Mouse (Mus musculus) adrenal gland, postnatal 14 days (tissue): ENCODE results near the gene Morc3. TPM values are rescaled to one million over a fixed set of nuclear protein-coding genes. Genes with fewer than 3 reads are reported as not detected.

Experiments
- DNase-seq: peaks from one replicate; pipeline ENCODE4 v3.0.0; 2021; ENCODE audit warnings: mixed read lengths
- long read RNA-seq, 2 experiments: library from polyadenylated mRNA; stranded (forward); transcript quantifications; one replicate each; pipeline ENCODE4 v2.0.0; 2021
- total RNA-seq: library from RNA; stranded (reverse); gene quantifications from 2 replicates; pipeline ENCODE4 v1.2.3, GENCODE M21; 2021

Morc3 gene
- total RNA-seq: 33.6 and 43.6 TPM in 2 replicates
- long read RNA-seq, experiment 1, full-length matches to known transcripts: 9 of 11 reads
- long read RNA-seq, experiment 1, partial matches to known transcripts: 2 of 11 reads
- long read RNA-seq, experiment 1, other reads (novel, unspliced or antisense): 0 of 11 reads
- long read RNA-seq, experiment 2, full-length matches to known transcripts: 8 of 10 reads
- long read RNA-seq, experiment 2, partial matches to known transcripts: 1 of 10 reads
- long read RNA-seq, experiment 2, other reads (novel, unspliced or antisense): 1 of 10 reads

DNA sequence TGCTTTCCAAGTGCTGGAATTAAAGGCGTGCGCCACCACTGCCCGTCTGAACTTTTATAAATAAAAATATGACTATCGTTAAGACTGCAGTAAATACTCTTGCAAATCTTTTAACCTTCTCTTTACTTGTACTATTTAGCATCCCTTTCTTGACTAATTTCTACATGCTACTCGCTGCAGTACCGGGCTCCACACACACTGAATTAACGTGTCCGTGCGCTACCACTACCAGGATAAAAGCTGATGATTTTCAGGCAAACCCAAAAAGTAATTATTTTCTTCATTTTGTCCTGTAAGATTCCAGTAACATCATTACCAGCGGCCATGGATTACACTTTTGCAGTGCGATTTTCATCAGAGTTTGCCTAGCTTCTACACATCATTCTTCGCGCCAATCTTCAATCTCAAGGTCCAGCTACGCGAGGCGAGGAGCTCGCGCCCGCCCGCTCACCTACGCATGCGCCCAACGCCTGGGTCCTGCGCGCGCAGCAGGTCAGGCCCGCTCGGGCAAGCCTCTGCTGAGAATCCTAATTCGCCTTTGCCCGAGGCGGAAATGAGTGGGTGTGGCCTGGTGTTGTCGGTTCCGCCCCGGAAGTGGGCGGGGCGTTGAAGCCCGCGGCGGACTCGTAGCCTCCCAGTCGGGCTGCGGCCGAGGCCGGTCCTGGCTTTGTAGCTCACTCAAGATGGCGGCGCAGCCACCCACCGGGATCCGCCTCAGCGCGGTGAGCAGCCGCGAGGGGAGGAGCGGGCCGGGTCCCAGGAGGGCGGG, at the start of gene Morc3:
Gene Morc3 (plus strand): TSS at position 495 of the 769 bp plus-strand sequence.
- peak; percentile 100 for DNase-seq

DNA sequence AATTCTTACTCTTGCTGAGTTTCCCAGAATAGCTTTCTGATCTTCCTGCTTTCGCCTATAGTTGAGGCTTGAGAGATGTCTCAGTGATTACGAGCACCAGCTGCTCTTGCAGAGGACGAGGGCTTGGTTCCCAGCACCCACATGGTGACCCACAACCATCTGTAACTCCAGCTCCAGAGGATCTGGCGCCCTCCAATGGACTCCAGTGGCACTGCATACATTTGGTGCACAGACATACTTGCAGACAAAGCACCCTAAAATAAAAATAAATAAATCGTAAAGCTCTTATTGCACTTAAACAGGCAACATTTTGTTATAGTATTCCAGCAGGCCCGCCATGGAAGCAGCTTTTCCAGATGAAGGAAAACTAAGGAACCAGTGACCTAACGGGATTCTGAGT, 47.7 kb upstream of the Morc3 start:
- DNase-seq: no peak

DNA sequence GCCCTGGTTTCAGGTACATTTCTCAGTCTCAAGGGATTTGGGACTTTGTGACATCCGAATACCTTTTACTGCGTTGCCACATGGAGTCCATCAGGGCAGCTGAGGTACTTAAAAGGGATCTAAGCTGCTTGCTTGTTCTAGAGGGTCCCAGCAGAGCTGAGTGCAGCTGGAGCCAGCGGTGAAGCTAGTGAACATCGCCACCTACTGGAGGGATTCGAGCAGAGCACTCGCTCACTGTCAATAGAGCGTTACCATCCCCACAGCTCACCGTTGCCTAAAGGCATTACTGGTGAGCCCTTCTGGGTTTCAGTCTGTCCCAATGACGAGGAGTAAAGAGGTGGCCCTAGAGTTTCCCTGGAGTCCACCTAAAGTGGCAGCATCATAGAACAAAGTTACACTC, 46.1 kb upstream of the Morc3 start:
- DNase-seq: peak; percentile 76

DNA sequence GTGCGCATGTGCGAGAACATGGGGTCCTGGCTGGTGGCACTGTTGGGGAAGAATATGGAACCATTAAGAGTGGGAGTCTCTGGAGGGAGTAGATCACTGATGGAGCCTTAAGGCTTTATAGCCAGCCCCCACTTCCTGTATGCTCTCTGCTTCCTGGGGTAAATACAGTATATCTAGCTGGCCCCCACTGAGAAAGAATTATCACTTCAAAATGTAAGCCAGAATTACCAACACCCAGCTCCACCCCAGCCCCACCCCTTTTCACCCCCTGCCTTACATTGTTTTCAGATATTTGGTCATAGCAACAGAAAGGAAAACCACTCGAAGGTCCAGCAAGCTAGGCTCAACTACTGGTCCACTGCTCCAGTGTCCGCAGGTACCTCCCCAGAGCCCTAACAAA, 43.5 kb upstream of the Morc3 start:
- DNase-seq: no peak

DNA sequence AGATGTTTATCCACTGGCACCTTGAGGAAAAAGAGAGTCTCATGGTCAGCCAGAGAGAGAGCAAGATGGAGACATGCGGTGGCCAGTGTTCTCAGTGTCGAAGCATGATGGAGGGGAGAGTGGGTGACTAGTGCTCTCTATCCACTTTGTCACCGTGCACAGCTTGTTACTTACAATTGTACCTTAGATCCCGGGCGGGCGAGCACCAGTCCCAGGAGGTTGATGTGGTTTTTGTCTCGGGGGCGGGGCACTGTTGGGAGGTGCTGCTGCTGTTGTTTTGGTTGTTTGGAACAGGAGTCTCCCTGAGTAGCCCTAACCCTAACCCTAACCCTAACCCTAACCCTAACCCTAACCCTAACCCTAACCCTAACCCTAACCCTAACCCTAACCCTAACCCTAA, 43.0 kb upstream of the Morc3 start:
- no peak for DNase-seq

DNA sequence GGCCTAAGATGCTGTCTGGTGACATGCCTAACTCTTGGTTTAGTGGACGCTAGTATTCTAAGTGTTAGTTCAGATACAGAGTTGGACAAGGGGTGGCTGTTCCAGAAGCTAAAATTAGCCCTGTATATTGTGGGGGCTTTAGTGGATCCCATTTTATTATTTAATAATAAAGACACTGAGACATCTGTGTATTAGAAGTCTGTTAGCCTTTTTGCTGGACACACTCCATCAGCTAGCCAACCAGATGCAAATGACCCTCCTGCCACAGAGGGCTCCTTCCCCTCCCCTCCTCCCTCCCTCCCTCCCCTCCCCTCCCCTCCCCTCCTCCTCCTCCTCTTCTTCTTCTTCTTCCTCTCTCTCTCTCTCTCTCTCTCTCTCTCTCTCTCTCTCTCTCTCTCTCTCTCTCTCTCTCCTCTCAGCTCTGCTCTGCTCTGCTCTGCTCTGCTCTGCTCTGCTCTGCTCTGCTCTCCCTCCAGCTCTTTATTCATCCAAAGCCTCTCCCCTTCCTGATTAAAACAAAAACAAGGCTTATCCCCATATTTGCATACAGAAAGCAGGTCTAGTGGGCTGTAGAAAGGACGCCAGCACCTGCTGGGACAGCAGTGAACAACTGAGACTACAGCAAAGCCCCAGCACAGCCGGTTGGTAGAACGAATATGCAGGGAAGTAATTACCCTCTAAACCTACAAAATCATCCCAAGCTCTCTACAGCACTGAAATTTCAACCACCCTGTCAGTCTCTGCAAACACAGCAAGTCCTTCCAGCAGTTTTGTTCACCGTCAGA, 41.8 kb upstream of the Morc3 start:
- DNase-seq: no peak

DNA sequence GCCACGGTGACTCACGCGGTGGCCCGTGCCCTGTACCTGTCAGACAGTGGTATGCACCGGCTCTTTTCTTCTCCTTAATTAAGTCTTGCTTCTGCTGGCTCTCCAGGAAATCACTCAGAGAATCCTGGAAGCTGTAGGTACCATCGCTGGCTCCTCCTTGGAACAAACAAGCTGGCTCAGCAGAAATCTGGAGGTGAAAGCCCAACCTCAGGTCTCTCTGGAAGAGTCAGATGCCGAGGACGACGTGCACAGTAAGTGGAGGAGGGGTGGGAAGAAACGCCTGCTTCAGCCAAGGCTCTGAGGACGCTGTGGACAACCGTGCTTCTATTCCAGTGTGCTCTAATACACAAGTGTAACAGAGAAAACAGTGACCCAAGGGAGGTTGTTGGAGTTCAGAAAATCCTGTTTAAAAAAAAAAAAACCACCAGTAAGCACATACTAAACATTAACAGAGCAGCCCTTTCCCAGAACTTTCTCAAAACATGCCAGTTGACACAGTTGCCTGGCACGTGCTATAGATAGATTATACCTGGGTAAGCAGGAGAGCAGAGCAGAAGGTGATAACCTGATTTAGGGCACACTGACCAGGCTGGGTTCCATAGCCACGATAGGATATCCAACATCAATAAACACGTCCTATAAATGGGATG, 38.8 kb upstream of the Morc3 start:
- DNase-seq: no peak

DNA sequence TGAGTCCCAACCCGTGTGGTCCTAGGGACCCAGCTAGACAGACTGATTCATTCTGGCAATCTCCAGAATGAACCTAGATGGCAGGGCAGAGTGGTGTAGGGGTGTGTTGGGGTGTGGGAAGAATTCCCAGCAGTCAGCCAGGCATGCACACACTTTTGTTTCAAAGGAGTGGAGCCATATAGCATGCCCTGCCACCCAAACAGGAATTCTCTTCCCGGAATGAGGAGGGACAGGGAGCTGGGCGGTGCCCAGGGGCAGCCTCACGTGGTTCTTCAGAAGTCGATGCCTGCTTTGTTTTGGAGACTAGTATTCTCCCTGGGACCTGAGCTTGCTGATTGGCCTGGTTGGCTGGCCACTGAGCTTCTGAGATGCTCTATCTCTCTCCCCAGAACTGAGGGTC, 37.1 kb upstream of the Morc3 start:
- no peak for DNase-seq

DNA sequence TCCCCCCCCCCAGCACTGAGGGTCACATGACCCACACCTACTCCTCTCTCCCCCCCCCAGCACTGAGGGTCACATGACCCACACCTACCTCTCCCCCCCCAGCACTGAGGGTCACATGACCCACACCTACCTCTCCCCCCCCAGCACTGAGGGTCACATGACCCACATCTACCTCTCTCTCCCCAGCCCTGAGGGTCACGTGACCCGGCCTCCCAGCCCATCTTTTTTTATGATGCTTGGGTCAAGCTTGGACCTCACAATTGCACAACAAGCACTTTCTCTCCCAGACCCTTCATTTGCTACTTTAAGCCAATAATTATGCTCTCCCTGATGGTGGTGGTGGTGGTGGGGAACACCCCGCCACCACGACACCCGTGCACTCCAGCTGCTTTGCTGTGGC, 36.5 kb upstream of the Morc3 start:
- DNase-seq: no peak

DNA sequence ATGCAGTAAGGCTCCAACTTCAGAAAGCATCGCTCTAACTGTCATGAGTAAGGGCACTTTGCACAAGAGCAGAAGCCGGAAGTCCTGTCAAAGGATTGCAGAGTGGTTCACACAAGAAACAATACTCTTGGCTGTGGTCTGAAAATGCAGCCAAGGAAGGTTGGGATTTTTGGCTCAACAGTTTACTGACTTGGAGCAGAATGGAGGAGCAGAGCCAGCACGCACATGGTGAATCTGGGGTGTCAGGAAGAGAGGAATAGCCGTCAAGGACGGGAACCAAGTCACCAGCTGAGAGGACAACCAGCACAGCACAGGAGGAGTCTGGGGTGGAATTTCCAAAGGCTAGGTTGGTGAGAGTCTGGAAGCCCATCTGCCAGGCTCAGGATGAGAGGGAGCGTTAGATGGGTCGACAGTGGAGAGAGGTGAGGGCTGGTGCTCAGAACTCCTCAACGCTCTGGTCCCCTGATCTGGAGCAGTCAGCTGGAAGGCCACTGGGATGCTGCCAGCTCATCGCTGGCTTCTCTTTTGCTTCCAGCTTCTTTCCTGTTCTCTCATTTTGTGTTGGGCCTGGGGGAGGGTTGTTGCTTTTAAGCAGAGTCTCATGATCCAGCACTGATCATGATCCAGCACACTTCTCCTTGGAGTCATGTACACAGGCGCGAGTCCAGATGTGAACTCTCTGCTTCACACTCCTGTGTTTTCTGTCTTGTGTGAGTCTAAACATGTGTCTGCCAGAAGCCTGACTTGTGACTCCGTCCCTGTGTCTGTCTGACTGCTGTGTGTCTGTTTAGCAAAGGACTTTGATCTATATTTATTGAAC, 34.7 kb upstream of the Morc3 start:
- DNase-seq: no peak

DNA sequence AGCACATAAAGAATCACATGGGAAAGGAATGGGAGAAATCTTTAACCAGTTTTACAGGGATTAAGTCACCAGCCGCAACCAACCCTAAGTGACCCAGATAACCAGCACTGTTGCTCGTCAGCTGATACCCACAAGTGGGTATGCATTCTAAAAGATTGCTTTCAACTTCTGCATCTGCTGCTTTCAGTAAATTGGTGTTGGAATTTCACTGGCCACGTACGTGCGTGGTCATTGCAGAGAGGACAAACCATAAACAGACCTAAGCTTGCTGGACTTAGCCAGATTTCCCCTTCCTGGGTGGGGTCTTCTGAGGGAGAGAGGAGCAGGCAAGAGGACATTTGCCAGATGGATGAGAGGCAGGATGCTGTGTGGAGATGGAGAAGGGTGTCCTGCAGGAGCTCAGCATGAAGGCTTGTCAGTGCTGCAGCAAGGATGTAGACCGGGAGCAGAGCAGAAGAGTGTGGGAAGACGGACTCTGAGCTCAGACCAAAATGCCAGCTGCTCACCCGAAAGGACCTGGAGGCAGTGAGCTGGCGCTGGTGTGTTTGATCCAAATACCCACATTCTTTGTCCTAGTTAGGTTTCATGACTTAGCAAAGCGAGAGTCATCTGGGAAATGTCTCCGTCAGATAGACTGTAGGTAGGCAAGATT, 34.0 kb upstream of the Morc3 start:
- no peak for DNase-seq

DNA sequence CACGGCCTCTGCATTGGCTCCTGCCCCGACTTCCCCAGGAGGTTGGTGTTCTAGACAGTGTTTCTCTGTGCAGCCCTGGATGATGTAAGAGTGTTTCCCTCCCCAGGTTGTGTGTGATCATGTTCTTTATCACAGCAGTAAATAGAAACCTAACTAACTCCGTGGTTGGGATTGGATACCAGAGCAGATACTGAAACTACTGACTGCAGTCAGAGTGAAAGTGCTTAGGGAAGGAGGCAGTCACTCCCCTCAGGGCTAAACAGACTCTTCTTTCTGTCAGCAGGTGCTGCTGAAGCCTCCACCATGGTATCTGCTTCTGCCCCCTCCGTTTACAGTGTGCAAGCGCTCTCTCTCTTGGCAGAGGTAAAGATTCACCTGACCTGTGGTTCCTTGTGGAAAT, 33.3 kb upstream of the Morc3 start:
- DNase-seq: no peak

DNA sequence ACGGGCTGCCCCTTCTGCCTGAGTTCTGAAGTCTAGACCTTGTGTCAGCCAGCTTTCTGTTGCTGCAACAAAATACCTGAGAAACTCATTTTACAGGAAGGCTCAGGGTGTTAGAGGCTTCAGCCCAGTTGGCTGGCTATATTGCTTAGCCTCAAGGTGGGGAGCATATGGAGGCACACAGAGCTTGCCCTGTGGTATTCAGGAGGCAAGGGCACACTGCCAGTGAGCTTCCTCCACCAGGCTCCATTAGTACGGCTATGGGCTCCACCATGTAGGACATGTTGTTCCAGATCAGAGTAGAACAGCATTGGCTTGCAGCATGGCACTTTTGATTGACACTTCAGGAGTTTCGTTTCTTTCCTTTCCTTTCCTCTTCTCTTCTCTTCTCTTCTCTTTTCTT, 32.9 kb upstream of the Morc3 start:
- no peak for DNase-seq

DNA sequence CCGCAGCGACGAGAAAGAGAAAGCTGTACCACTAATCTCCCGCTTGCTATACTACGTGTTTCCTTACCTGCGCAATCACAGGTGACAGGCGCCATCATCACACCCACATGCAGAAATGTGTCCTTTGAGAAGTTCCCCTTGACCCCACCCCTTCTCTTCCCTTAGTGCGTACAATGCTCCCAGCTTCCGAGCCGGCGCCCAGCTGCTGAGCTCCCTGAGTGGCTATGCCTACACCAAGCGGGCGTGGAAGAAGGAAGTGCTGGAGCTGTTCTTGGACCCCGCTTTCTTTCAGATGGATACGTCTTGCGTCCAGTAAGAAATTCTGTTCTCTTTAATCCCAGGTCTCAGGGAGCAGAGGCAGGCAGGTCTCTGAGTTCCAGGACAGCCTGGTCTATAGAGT, 32.0 kb upstream of the Morc3 start:
- DNase-seq: no peak

DNA sequence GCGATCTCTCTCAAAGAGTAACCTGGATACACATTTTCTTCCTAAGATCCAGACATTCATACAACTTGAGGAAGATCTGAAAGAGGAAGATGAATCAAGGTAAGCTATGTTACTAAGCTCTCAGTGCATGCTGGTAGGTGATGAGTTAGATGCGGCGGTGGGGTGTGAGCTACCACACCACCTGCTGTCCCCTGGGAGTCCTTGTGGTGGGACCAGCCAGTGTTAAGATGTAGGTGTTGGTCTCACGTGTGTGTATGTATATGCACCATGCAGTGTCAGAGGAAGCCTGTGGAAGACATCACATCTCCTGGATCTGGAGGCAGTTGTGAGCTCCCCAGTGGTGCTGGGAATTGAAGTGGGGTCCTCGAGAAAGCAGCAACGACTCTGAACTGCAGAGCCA, 24.8 kb upstream of the Morc3 start:
- no peak for DNase-seq

DNA sequence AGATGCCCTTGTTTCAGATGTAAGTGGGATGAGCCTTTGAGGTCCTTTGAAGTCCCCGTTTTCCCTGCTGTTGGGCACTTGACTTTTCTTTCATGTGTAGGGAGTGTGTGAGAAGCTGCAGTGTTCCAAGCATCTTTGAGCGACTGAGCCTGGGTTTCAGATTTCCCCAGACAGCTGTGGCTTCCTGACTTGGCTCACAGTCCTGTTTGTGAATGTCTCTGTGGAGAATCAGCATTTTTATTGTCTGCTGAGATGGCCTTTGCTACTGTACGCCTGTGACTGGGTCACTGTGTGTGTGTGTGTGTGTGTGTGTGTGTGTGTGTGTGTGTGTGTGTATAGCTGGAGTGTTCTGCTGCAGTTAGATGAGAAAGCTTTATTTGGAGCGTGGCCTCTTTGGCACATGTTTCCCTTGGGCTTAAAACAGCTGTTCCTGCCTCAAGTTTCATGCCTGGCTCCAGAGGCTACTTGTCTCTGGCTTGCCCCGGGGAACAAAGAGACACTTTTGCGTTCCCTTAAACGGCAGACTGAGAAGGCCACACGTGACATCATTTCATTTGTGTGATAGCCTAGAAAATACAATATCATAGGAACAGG, 23.9 kb upstream of the Morc3 start:
- peak; percentile 29 for DNase-seq

DNA sequence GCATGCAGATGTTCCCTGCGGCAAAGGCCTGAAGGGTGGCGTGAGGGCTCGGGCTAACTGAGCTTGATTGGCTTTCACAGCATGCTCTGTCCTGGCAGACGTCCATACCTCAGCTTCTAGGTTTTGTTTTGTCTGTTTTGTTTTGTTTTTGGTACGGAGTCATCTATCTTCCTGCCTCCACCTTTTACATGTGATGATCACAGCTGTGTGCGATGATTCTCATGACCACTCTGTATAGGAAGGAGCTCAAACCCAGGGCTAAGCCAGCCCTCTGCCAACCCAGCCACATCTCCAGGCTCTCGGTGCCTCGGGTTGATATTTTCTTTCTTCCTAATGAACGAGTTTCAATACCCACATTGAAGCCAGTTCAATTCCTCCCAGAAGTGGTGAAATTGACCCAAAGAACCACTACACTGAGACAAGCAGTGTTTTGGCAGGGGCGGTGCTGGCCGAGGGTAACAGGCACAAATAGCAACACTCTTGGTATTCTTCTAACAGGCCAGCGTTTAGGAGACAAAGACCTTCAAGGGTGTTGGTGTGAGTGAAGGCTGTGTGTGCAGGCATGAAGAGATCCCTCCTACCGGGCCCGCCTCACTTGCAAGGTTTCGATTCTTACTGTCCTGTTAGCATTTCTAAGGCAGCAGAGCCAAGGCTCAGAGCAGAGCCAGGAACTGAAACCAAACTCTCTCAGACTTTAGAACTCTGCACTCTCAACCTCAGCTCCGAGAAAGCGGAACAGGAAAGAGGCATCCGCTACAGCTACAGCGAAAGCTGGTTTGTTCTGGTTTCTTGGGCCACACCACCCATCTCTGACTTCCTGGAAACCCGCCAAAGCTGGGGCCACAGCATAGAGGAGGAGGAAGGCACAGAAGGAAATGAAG, 15.8 kb upstream of the Morc3 start:
- DNase-seq: peak; percentile 75

DNA sequence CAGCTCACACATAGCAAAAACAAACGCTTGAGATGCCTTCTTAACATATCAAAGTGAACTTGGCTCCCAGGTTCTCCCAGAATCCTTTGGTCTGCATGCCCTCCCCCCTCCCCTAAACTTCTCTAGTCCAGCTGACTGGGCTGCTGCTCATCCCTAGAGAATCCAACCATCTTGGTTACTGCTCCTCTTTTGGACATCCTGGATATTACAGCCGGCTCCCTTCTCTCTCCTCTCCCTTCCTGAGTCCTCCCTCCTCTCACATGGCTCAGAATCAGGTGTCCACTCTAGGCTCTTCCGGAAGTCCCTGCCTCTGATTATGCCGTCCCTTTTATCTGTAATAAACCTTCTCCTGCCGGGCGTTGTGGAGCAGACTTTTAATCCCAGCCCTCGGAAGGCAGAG, 15.1 kb upstream of the Morc3 start:
- peak; percentile 27 for DNase-seq

DNA sequence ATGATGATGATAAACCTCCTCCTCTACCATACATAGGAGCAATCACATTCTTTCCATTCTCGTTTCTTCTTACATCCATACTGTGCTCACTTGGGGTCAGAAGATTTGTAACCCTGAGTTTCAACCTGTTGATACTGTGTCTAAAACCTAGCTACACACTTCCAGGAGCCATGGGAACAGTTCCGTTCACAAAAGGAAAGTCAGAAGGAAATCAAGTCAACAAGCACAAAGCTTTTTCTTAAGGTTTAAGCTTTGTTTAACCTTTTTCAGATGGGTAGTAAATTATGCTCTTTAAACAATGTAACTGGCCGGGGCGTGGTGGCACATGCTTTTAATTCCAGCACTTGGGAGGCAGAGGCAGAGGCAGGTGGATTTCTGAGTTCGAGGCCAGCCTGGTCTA, 14.6 kb upstream of the Morc3 start:
- DNase-seq: no peak
